Mouse (Mus musculus) erythroblast, embryonic 14.5 days (primary cell): ENCODE measurements around the gene Setmar.

Experiments
- GATA1 ChIP-seq: IDR thresholded peaks from 2 replicates; pipeline ENCODE4 v1.6.1; 2012; ENCODE audit warnings: low read length, inconsistent platforms, mixed read lengths
- TAL1 ChIP-seq: IDR thresholded peaks from 3 replicates; pipeline ENCODE4 v1.6.1; 2012; ENCODE audit warnings: low read length, inconsistent platforms, mixed read lengths

DNA sequence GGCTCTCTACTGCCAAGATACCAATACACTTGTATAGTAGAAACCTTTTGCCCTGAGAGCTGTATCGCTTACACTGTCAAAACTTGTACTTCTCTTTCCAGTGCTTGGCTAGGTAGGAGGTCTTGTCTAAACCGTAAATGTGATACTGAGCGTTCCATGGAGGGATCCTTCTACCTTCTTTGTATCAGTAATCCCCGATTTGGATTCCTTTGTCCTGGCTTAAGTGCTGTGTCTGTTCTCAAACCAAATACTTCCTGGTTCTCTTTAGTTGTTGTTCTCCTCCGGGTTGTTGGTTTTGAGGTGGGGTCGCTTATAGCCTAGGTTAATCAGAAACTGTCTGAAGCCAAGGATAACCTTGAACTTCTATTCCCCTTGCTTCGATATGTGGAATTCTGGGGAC lies 6.1 kb downstream of the Setmar start:
- TF ChIP-seq TAL1 = no peak
- TF ChIP-seq GATA1 = no peak
